Mouse (Mus musculus): ENCODE data around the gene Tgm5. TPM values are rescaled to one million over a fixed set of nuclear protein-coding genes. Genes with fewer than 3 reads are reported as not detected.
"Not testable (repeated sequence)": the region's sequence is repeated elsewhere in the genome, so short reads cannot be mapped to it uniquely, and the experiment has no call there.

Tgm5 gene
- total and polyA plus RNA-seq, 3 experiments = 0.12 TPM; not detected in 2

GRCm38 (mm10) chr2:121039382-121039781 lies 46.3 kb downstream of the Tgm5 start:
- DNase-seq = no peak

GRCm38 (mm10) chr2:121038851-121039250 lies 46.8 kb downstream of the Tgm5 start:
- not testable (repeated sequence) for DNase-seq

GRCm38 (mm10) chr2:121036733-121037341 lies 48.8 kb downstream of the Tgm5 start, which contains the start of gene Epb42:
Gene Epb42, minus strand, starts transcription at chr2:121037072.
- no peak for DNase-seq

DNA sequence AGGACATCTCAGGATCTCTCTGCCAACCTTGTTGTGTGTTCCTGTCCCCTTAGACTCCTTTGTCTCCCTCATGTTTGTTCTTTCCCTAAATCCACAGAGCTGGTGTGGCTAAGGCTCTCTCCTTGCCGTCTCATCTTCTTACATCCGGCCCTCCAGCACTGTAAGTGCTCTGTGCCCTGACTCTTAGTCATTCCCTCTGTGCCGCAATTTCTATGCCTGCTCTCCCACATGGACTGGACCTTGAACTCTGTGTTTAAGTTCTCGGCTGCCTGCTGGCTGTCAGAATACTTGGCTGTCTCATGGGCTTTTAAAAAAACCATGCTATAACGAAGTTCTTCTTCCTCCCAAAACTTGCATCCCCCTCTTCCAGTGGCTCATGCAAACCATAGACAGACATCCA lies 62.7 kb downstream of the Tgm5 start:
- peak; percentile 59 for DNase-seq

- DNase-seq = no peak
Measured at GRCm38 (mm10) chr2:121017151-121017550, 68.5 kb downstream of the Tgm5 start.

DNA sequence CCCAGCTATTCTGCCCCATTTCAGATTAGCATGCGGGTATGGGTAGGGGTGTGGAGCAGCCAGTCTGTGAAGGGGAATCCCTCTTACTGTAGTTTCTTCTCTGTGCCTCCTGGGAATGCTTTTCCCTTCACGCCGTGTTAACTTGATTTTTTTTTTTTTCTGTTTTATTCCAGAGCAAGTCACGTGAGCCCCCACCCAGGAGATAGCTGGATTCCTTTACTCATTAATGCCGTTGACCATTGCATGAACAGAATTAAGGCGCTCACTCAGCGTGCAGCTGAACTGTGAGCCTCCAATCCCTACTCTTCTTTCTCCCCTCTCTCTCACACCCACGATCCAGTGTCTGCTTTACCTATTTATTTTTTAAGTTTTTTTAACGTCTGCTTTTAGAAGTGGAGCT lies 69.4 kb downstream of the Tgm5 start:
- DNase-seq = no peak

DNA sequence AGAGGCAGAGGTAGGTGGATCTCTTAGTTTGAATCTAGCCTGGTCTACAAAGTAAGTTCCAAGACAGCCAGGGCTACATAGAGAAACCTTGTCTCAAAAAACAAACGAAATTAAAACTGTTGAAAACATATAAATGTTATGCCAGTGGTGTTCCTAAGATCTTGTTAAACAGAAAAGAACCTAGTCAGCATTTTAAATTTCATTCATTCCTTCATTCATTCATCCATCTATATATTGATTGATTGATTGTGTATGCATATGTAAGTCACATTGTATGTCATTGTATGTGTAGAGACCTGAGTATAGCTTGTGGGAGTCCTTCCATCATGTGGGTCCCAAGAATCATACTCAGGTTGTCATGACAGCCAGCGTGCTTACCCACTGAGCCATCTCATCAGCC lies 70.1 kb downstream of the Tgm5 start:
- DNase-seq = no peak

- no peak for DNase-seq
Measured at GRCm38 (mm10) chr2:121012676-121013075, 73.0 kb downstream of the Tgm5 start.

DNA sequence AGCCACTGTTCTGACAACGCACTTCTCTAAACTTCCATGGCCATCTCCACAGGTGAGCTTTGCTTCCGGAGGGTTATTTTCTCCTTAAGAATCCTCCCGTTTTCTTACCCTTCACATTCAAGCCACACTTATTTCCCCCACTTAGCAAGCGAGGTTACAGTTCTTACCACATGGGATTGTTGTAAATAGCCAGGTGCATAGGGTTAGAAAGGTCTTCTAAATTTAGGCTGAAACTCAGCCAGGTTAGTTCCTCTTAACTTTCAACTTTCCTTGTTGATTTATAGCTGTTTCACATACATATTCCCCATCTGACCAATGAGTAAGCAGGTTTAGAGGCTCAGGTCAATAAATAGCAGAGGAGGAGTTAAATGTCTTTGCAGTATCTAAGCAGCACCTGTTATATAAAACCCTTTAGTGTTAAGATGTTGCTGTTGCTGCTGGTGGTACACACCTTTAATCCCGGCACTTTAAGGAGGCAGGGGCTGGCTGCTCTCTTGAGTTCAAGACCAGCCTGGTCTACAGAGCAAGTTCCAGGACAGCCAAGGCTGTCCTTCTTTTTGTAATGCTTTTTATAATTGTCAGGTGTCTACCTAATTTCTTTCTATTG lies 76.5 kb downstream of the Tgm5 start:
- no peak for DNase-seq

- DNase-seq = no peak
Measured at GRCm38 (mm10) chr2:121008664-121009007, 77.0 kb downstream of the Tgm5 start.

DNA sequence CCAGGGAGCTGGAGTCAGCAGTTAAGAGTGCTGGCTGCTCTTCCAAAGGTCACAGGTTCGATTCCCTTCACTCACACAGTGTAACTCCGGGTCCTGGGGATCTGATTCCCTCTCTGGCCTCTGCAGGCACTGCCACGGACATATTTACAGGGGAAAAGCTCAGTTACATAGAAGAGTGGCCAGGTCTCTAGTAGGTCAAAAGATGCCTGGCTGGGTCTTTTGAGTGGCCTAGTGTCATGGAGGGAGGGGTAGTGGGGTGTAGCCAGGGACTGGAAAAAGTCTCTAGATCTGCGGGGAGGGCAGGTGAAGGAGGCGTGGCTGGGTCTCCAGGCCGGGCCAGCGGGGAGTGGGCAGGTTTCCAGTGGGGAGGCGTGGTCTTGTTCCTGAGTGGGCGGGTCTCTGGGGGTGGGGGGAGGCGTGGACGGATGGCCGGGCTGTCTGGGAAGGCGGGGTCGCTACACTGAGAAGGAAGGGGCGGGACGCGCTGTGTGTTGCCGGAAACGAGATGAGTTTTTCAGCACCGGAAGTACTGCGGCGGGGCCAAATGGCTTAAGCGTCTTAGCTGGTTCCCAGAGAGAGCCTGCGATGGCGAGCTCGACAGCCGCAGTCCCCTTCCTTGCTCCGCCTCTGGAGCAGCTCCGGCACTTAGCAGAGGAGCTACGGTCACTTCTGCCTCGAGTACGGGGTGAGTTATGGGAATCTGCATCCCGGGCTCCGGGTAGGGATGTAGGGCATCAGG lies 77.5 kb downstream of the Tgm5 start, which contains the start of gene Ccndbp1:
Gene Ccndbp1 (plus strand): TSS at position 479 of the 739 bp plus-strand sequence.
- peak; percentile 95 for DNase-seq

DNA sequence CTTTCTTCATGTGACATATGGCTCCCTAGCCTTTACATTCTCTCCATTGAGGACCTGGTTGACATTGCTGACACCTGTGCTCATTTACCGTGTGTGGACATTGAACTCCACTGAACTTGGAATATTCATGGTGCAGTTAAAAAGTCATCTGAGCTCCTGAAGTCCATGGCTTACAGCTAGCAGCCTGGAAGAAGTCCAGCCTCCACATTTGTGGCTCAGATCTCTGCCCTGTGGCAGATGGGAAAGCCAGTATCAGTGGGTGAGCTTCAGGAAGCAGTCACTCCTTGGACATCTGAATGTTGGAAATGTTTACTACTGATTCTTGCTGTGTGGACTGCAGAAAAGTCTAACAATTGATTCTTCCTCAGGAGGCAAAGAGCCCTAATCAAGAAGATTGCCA lies 78.7 kb downstream of the Tgm5 start:
- DNase-seq = no peak

DNA sequence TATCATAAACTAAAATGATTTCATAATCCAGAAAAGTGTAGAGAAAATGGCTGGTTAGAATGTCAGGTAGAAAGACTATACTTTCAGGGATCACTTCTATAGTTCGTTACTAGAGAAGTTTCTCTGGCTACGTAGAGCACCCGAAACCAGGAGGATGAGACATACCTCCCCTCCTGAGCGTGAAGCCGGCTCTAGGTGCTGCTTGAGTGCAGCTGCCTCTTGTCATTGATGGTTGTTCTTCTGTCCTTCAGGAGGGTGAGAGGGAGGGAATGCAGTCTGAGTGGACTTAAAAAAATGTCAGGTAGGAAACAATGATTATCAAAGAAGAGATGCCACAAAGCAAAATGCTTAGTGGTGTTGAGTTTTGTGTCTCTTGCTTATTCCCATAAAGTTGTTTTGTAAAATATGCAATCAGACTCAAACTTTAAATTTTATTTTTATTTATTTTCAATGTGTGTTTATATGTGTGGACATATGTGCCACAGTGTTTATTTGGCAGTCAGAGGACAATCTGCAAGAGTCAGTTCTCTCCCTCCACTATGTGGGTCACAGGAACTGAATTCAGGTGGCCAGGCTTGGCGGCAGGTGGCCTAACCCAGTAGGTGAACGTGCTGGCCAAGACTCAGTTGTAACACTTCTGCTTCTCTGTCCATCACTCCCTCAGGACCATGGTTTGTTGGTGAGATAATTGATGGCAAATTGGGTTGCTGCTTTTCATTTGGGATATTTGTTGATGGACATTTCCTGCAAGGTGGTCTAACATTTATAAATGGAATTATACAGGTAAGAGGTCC lies 81.4 kb downstream of the Tgm5 start:
- DNase-seq = no peak

GRCm38 (mm10) chr2:121003586-121003985 lies 82.1 kb downstream of the Tgm5 start:
- DNase-seq = no peak

GRCm38 (mm10) chr2:120998863-120999262 lies 86.8 kb downstream of the Tgm5 start:
- DNase-seq = no peak

DNA sequence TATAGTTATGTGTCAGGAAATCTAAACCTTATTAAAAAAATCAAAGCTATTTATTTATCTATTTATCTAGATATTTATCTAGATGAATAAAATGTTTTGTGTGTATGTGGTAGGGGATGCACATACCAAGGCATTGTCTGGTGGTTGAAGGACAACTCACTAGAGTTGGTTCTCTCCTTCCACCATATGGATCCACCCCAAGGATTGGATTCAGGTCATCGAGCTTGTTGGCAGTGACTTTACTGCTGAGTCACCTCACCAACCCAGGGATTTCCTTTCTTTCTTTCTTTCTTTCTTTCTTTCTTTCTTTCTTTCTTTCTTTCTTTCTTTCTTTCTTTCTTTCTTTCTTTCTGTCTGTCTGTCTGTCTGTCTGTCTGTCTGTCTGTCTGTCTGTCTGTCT lies 89.0 kb downstream of the Tgm5 start:
- not testable (repeated sequence) for DNase-seq

Other genes with a start within 250 kb of the Tgm5 start
- 10 to 100 TPM; 11.4 to 12.4 TPM for gene Cdan1, start 235.7 kb downstream of the Tgm5 start, total RNA-seq (2021)
- gene Cdan1, start 235.7 kb downstream of the Tgm5 start, polyA plus RNA-seq (2012; rRNA removed) = 20.1 and 26.6 TPM in 2 replicates
- gene Ttbk2, start 235.2 kb downstream of the Tgm5 start, total RNA-seq (2021) = 10 to 100 TPM in 1 of 2 experiments, 1 to 10 TPM in 1; 9.8 to 15.2 TPM
- 1.7 and 2.0 TPM in 2 replicates for gene Ttbk2, start 235.2 kb downstream of the Tgm5 start, polyA plus RNA-seq (2012; rRNA removed)
- 10 to 100 TPM; 31.5 to 32.8 TPM for gene Ubr1, start 115.1 kb downstream of the Tgm5 start, total RNA-seq (2021)
- 23.7 and 30.3 TPM in 2 replicates for gene Ubr1, start 115.1 kb downstream of the Tgm5 start, polyA plus RNA-seq (2012; rRNA removed)
- gene Tmem62, start 108.8 kb downstream of the Tgm5 start, total RNA-seq (2021) = 10 to 100 TPM; 11.9 to 28.5 TPM
- 9.2 and 13.4 TPM in 2 replicates for gene Tmem62, start 108.8 kb downstream of the Tgm5 start, polyA plus RNA-seq (2012; rRNA removed)
- gene Ccndbp1, start 77.4 kb downstream of the Tgm5 start, total RNA-seq (2021) = 10 to 100 TPM; 43.7 to 44.8 TPM
- 9.7 and 13.7 TPM in 2 replicates for gene Ccndbp1, start 77.4 kb downstream of the Tgm5 start, polyA plus RNA-seq (2012; rRNA removed)
- gene Epb42, start 48.8 kb downstream of the Tgm5 start, total RNA-seq (2021) = under 1 TPM in 1 of 2 experiments, not detected in 1; 0.17 TPM
- not detected in 2 replicates for gene Epb42, start 48.8 kb downstream of the Tgm5 start, polyA plus RNA-seq (2012; rRNA removed)
- gene Tgm7, start 24.0 kb upstream of the Tgm5 start, total RNA-seq (2021) = not detected
- gene Tgm7, start 24.0 kb upstream of the Tgm5 start, polyA plus RNA-seq (2012; rRNA removed) = not detected in 2 replicates
- gene Adal, start 54.6 kb upstream of the Tgm5 start, total RNA-seq (2021) = 10 to 100 TPM; 19.1 to 20.6 TPM
- 11.7 and 12.8 TPM in 2 replicates for gene Adal, start 54.6 kb upstream of the Tgm5 start, polyA plus RNA-seq (2012; rRNA removed)
- gene Lcmt2, start 54.8 kb upstream of the Tgm5 start, total RNA-seq (2021) = 10 to 100 TPM in 1 of 2 experiments, 1 to 10 TPM in 1; 7.0 to 11.8 TPM
- 17.9 and 18.1 TPM in 2 replicates for gene Lcmt2, start 54.8 kb upstream of the Tgm5 start, polyA plus RNA-seq (2012; rRNA removed)
- 10 to 100 TPM; 38.6 to 42.4 TPM for gene Tubgcp4, start 84.8 kb upstream of the Tgm5 start, total RNA-seq (2021)
- gene Tubgcp4, start 84.8 kb upstream of the Tgm5 start, polyA plus RNA-seq (2012; rRNA removed) = 28.4 and 42.1 TPM in 2 replicates
- 10 to 100 TPM; 13.5 to 19.6 TPM for gene Zscan29, start 85.3 kb upstream of the Tgm5 start, total RNA-seq (2021)
- 2.6 and 3.1 TPM in 2 replicates for gene Zscan29, start 85.3 kb upstream of the Tgm5 start, polyA plus RNA-seq (2012; rRNA removed)
- 10 to 100 TPM; 52.2 to 67.9 TPM for gene Trp53bp1, start 185.6 kb upstream of the Tgm5 start, total RNA-seq (2021)
- 25.1 and 33.4 TPM in 2 replicates for gene Trp53bp1, start 185.6 kb upstream of the Tgm5 start, polyA plus RNA-seq (2012; rRNA removed)
- 10 to 100 TPM in 1 of 2 experiments, 1 to 10 TPM in 1; 5.1 to 12.1 TPM for gene Map1a, start 203.8 kb upstream of the Tgm5 start, total RNA-seq (2021)
- 2.4 and 4.2 TPM in 2 replicates for gene Map1a, start 203.8 kb upstream of the Tgm5 start, polyA plus RNA-seq (2012; rRNA removed)

All from adrenal gland, adult 2 months (tissue).